Mouse (Mus musculus): ENCODE data around the gene Cep350.

Gene Cep350

DNA sequence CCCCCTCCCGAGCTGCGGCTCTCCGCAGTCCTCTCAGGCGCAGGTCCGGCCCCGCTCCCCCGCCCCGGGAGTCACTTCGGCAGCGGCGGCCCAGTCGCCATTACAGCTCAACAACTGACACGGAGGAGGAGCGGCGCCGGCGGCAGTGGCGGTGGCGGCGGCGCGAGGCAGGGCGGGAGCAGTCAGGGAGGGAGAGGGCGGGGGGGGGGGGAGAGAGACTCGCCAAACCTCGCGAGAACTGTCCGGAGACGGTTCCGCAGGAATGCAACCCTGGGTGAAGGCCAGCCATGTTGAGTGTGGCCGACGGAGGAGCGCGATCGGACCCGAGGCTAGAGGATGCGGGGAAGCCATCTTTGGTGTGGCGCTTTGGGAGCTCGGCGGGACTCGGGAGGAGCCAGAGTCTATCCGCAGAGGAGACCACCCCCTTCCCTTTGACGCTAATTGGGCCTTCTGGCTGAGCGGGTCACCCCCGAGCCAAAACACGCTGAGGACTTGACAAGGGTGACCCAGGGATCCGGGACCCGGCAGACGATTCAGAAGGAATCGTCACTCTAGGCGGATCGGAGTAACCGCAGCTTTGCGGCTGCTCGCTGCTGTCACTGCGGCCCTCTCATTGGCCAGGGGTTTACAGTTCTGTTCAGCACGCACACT is at the start of gene Cep350:
Gene Cep350 (minus strand): TSS at position 188 of the 651 bp plus-strand sequence.
- DNase-seq (ENCODE audit: low read depth, low spot score), result peak; percentile 99

DNA sequence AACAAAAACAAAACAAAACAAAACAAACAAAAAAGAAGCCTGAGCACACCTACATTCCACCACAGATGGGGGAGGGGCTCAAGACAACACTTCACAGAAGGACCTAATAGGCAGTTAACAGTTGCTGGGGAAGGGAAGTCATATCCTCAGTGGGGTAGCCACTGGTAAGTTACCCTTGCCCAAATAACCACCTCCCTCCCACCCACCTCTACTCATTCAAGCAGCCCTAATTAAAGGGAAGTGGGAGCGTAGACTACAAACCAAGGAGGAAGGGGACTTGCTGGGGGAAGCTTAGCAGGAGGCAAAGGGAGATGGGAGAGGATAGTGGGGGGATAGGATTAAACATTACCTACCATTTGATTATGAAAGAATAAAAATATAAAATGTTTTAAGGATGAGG is 47.3 kb upstream of the Cep350 start:
- no peak for DNase-seq (ENCODE audit: low read depth, low spot score)

DNA sequence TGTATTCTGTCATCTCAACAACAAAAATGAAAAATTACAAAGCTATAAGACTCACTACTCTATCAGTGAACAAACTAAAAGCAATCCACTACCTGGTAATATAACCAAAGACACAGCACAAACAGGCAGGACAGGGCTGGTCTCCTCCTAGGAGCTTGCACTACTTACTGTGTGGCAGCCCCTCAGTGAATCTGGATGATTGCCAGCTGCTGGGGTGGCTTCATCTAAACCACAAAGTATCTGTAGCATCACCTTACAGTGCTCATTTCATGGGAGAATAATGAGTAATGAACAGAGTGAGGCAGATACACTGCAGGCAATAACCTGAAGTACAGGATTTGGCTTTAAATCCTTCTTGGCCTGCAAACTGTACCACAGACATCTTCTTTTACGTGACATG is 46.7 kb upstream of the Cep350 start:
- no peak for DNase-seq (ENCODE audit: low read depth, low spot score)

DNA sequence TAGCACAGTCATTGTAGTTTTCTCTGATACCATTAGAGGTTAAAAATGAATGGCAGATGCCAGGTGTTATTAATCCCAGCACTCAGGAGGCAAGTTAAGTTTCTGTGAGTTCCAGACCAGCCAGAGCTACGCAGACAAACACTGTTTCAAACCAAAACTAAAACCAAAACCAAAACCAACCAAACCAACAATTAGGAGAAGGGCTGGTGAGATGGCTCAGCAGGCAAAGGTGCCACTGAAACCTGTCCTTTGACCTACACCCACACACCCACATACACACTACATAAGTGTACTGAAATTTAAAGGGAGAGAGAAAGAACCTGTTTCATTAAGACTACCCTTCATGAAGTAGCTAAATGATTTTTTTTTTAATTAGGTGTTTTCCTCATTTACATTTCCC is 35.9 kb upstream of the Cep350 start:
- DNase-seq (ENCODE audit: low read depth, low spot score), result no peak

DNA sequence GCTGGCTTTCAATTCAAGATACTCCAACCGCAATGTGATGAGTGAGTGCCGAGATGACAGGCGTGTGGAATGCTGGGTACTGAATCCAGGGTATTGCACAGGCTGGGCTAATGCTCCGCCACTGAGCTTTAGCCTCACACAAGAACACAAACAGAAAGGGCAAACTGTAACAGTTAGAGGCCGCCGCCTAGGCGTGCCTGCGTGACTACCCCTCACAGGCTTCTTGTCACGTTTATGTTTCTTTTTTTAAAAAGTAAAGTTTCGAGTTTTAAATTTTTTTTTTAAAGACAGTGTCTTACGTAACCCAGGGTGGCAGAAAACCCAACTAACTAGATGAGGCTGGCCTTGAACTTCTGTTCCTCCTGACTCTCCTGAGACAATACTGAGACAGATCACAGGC is 32.9 kb upstream of the Cep350 start:
- no peak for DNase-seq (ENCODE audit: low read depth, low spot score)

DNA sequence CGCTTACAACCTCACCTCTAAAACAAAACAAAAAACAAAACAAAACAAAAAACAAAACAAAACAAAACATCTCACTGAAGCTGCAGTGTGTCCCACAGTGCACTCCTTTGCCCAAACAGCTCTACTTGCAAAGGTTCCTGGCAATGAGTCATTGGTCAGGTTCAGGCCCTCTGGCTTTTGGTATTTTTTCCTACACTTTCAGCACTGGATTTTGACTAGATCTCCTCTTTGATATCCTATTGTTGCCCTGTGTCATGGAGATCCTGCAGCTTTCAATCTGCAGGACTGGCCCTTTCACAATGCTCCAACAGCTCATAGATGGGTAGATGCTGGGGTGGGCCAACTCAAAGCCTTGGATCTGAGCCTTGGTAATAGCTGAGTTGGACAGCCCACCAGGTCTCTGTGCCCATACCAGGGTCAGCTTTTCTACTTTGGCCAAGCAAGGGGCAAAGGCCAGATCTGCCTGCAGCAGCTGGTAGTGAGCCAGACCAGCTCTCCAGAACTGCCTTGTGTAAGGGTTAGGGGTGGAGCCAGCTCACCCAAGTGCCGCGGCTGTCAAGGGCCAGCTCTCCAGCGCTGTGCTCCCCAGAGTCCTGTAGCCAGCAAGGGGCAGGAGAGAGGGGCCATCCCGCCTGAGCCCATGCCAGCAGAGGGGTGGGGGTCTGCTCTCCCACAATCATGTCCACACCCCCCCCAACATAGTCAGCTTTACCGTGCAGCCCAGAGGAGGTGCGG is 30.3 kb upstream of the Cep350 start:
- DNase-seq (ENCODE audit: low read depth, low spot score), result no peak

DNA sequence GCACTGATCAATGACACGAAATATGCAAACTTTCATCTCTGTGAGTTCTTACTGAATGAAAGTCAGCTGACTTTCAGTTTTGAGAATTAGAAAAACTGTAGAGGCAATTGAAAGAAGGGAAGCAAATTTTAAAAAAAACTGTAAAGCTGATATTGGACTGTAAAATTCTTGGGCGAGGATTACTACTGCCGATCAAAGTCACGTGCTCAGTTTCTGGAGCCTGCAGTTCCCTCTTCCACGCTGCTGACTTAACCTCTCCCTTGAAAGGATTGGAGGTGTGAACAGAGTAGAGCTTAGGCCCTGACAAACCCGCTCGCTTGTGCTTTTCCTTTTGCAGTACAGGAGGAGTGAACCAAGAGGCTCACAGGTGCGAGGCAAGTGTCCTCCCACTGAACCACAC is 29.3 kb upstream of the Cep350 start:
- no peak for DNase-seq (ENCODE audit: low read depth, low spot score)

DNA sequence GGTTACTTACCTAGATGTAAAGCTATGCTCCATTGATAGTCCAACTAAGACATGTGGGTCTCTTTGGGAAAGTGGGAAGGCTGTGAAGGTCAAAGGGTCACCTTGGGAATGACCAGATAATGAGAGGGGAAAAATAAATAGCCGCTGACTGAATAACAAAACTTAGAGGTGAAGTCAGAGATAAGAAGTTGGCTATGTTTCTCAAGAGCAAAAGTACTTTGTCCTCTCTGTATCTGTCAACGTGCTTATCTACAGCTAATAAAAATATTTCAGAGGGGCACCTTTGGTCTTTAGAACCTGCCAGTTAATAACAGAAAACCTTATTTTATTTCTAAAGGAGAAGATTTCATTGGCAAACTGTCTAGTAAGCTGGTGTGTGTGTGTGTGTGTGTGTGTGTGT is 22.6 kb upstream of the Cep350 start:
- DNase-seq (ENCODE audit: low read depth, low spot score), result no peak

DNA sequence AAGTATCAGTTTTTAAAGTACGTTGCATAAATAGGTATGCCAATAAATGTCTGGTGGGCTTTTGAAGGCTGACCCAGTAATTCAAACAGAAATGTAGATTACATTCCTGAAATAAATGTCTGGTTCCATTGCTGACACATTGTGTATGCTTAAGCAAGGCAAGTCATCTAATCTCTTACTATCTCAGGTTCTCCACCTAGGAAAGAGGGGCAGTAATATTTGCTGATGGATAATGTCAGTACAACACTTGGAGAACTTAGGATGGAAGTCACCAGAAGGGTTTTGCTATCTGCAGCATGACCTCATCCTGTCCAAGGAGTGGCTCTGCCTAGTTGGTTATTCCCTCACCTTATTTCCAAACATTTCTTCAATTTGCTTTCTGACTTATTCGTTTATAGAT is 21.5 kb upstream of the Cep350 start:
- DNase-seq (ENCODE audit: low read depth, low spot score), result no peak

DNA sequence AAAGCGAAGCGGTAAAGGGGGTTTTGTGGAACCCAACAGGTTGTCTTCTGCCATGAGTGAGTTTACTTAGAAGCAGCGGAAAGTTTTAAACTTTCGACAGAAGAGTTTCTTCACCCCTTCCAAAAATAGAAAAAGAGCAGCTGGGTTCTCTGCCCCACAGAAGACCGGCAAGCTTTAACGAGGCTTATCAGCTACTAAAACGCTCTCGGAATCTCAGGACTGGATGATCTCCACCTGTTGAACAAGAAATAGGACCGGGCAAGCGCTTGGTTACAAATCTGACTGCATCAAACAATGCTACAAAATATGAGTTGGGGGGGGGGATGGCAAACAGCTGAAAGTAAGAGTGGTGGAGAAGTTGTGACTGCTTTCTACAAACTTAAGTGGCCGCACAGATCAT is 17.3 kb upstream of the Cep350 start:
- DNase-seq (ENCODE audit: low read depth, low spot score), result no peak

DNA sequence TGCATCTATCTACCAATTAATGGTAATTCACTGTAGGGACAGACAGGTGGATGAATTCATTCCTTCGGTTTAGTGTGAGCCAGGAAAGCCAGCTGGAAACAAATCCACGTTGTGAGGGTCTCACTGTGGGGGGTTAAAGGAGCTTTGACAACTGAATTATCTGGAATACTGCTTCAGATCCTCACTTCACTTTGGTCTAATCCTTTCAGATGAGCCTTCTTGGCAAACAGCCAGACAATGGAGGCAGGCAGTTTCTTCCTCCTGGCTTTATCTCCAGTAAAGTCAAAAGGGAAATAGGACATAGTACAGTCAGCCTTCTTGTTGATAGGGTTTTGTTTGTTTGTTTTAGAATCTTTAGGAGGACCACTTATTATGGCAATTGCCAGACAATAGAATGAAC is 16.3 kb upstream of the Cep350 start:
- DNase-seq (ENCODE audit: low read depth, low spot score), result no peak

DNA sequence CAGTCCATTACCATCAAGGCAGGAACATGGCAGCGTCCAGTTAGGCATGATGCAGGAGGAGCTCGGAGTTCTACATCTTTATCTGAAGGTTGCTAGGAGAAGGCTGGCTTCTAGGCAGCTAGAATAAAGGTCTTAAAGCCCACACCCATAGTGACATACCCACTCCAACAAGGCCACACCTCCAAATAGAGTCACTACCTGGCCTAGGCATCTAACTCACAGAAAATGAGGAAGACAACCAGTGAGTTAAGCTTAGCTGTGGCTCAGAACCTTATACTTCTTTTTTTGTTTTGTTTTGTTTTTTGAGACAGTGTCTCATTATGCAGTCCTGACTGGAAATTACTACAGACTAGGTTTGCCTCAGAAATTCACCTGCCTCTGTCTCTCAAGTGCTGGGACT is 14.6 kb upstream of the Cep350 start:
- no peak for DNase-seq (ENCODE audit: low read depth, low spot score)

DNA sequence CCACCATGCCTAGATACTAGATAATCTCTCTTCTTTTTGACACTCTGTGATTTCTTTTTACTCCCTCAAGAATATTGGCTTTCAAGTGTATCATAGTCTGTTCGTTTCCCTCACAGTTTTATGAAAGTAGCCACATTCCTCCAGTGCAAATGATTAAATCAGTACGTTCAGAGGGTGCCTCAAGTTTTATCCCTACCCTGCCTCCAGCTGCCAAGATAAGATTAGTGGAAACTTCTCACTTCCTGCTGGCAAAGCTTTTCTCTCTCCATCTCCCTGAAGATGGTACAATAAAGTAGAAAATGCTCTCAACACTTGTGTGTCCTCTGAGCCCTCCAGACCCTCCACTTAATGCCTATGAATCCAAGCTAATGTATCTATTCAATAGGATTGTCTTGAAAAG is 1.9 kb upstream of the Cep350 start:
- no peak for DNase-seq (ENCODE audit: low read depth, low spot score)

DNA sequence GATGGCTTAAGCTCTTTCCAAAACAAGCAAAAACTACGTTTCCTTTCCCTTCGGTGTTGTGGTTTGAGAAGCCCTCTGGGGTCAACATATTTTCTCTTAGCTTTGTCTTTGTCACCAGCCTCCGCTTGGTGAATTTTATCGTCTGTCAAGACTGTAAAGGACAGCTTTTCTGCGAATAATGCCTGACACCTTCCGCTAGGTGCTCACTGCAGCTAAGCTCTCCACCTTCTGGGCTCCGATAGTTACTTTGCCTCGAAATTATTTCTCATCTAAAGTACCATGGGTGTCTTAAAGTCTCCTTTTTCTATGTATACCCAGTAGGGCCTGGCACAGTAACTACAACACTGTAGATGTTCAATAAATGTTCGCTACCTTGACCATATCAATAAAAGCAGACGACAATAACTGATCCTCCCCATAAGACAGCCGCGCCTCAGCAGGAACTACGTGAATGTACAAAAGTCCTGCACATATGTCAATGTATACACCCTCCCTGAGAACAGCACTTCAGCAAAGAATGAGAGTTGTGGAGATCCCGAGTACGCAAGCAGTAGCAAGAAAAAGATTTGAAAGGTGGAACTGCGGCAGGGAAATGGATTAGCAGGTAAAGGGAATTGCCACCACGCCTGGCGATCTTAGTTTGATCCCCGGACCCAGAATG is 794 bp upstream of the Cep350 start:
- no peak for DNase-seq (ENCODE audit: low read depth, low spot score)

DNA sequence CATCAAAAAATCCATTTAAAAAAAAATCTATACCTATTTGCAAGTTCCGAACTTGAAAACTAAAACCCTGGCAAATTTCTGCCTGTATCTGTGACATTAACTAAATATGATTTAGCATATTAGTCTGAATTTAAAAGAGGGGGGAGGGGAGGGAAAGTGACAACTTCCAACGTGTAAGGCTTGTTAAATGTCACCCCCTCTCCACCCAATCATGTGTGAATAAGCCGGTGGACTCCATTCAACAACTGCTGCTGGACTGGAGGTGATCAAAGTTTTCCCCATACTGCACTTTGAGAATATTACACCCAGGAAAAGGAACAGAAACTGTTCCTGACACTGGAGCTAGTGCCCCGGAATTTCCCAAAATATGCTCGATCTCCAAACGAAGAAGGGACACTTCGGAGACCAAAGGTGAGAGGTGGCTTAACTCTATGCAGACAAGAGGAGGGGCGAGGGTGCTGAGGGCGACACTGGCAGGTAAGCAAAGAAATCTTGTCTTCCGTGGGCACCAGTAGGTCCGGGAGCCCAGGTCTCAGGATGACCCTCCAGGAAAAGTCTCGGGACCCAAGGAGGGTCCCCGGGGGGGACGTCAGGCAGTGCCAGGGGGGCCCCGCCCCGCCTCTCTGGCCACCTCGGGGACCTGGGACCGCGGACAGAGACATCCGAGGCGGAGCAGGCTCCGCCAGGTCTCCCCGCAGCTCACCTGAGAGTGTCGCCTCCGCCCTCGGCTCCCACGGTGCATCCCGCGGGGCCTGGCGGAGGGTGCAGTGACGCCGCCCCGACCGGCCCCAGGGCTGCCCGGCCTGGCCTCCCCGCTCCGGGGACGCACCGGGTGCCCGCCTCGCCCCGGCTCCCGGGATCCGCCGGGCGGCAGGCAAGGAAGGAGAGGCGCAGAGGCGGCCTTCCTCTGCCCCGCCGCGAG is 648 bp downstream of the Cep350 start:
- DNase-seq (ENCODE audit: low read depth, low spot score), result peak; percentile 16

DNA sequence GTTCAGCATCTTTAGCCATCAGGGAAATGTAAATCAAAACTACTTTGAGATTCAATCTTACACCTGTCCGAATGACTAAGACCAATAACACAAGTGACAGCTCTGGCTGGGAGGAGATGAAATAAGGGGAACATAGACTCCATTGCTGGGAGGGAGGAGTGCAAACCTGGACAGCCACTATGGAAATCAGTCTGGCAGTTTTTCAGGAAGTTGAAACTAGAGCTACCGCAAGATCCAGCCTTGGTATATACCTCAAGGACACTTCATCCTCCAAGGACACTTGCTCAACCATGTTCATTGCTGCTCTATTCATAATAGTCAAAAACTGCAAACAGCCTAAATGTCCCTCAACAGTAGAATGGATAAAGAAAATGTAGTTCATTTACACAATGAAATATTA is 23.9 kb downstream of the Cep350 start:
- DNase-seq (ENCODE audit: low read depth, low spot score), result no peak

DNA sequence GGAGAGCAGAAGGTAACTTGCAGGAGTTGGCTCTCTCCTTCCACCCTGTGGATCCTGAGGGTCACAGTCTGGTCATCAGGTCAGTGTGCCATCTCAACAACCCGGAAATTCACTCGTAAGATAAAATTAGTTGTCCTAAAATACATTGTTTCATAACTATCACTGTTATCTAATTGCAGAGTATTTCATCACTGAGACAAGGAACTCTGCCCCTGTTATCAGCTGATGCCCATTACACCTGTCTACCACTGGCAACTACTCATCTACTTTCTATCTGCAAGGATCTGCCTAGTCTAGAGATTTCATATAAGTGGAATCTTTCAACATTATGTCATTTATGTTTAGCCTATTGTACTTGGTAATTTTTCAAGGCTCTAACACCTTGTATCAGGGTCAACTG is 28.7 kb downstream of the Cep350 start:
- DNase-seq (ENCODE audit: low read depth, low spot score), result no peak

DNA sequence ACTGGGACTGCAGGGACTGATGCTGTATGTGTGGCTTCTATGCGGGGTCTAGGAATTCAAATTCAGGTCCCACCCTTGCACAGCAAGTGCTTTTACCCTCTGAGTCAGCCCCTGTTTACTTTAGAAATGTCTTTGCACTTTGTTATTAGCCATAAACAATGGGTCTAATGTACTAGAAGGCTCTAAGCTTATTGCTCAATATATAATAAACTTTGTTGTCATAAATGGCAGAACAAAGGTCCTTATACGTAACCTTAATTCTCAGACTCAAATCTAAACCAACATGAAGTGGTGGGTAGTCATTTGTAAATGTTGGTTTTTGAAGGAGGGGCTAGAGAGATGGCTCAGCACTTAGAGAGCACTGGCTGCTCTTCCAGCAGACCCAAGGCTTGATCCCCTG is 35.6 kb downstream of the Cep350 start:
- no peak for DNase-seq (ENCODE audit: low read depth, low spot score)

DNA sequence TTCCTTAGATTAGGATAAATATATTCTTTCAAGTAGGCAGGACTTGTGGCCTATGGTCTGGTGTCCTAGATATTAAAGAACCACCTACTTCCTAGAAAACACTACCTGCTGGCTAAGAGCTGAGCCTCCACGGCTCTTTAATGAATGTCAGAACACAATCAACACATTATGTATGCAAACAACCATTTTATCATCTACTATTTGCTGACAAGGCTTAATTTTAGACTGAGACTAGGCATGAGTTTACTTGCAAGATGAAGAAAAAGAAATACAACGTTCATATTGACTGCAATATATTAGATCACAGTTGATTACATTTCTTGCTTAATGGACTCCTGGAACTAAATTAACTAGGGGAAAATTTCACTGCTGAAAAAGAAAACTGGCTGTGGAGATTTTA is 38.4 kb downstream of the Cep350 start:
- no peak for DNase-seq (ENCODE audit: low read depth, low spot score)

DNA sequence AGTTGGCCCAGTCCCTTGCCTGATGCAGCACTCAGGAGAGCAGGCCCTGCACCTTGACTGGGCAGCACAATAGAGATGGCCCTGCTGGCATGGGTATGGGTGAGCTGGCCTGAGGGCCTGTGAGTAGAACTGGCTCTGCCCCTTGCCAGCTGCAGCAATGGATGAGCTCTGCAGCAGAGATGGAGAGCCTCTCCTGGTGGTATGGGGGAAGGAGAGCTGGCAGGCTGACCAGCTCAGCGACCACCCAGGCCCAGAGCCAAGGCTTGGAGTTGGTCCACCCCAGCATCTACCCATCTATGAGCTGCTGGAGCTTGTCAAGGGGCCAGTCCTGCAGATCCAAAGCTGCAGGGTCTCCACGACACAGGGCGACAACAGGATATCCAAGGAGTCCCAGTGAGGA is 69.5 kb downstream of the Cep350 start:
- DNase-seq (ENCODE audit: low read depth, low spot score), result no peak

DNA sequence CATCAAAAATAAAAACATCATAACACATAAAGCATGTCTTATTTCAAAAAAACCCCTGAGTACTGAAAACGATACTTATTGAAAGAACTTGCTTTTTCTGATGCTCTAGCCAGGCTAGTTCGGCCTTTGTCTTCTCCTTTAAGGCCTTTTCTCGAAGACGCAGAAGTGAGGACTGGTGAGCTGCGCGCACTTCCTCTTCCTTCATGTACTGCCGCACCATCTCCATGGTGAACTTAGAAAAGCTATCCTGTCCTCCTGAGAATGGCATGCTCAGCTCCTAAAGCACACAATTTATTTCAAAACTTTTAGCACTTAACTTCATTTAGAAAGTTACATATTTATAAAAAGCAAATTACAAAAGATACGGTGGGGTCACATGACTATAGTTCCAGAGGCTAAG is 71.7 kb downstream of the Cep350 start:
- DNase-seq (ENCODE audit: low read depth, low spot score), result no peak

DNA sequence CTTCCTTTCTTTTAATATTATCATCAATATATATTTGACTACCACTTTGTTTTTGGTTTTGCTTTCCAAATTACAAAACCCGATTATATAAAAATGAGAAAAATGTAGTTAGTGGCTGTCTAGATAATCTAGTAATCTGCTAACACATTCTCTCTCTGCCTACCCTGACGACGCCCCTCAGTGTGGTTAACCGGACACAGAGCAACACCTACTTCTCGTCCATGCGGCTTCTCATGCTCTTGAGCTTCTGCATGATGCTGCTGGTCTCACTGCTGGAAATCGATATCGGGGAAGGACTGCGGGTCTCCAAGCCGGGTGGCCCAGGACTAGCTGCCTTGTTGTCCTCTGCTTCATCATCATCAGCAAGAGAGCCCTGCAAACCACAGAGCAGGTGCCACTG is 78.7 kb downstream of the Cep350 start:
- no peak for DNase-seq (ENCODE audit: low read depth, low spot score)

Measured in brain, adult 2 months (tissue).